Mouse (Mus musculus) spleen, adult 2 months (tissue): ENCODE measurements around the gene Tmem215. TPM values are rescaled to one million over a fixed set of nuclear protein-coding genes. Genes with fewer than 3 reads are reported as not detected.

Experiments used
- DNase-seq, 2 experiments: peaks; one replicate each; pipeline versions ENCODE4 v3.0.0 to v3.0.0-alpha.2; 2012 to 2021; ENCODE audit warnings: low spot score in 2 of 2, low read depth in 1 of 2
- H3K27ac ChIP-seq: fragments of 200-500 bp; 2 replicates; pipeline ENCODE4 v1.5.1; 2012; ENCODE audit warnings: low read length, inconsistent platforms; ENCODE audit not compliant: insufficient read depth
- H3K27me3 ChIP-seq: fragments of 200-500 bp; 2 replicates; pipeline ENCODE4 v1.6.1; 2012; ENCODE audit warnings: mild to moderate bottlenecking, moderate library complexity, low read length, inconsistent platforms; ENCODE audit not compliant: control insufficient read depth, insufficient read depth
- H3K36me3 ChIP-seq: fragments of 200-500 bp; 2 replicates; pipeline ENCODE4 v1.6.1; 2012; ENCODE audit warnings: mild to moderate bottlenecking, low read length, inconsistent platforms; ENCODE audit not compliant: control insufficient read depth, insufficient read depth
- H3K4me1 ChIP-seq: fragments of 200-500 bp; 2 replicates; pipeline ENCODE4 v1.6.1; 2011; ENCODE audit warnings: inconsistent platforms; ENCODE audit not compliant: control insufficient read depth, insufficient read depth, insufficient read length
- H3K4me3 ChIP-seq: fragments of 200-500 bp; 2 replicates; pipeline ENCODE4 v1.5.1; 2011; ENCODE audit warnings: mild to moderate bottlenecking, inconsistent platforms; ENCODE audit not compliant: insufficient read depth, insufficient read length; ENCODE audit errors: extremely low read depth
- CTCF ChIP-seq: fragments of 200-500 bp; IDR thresholded peaks from 2 replicates; pipeline ENCODE4 v1.5.1; 2011; ENCODE audit warnings: mild to moderate bottlenecking, inconsistent platforms; ENCODE audit not compliant: insufficient read depth, insufficient read length, insufficient replicate concordance; ENCODE audit errors: extremely low read depth
- POLR2A ChIP-seq: fragments of 200-500 bp; IDR thresholded peaks from 2 replicates; pipeline ENCODE4 v1.6.1; 2011; ENCODE audit warnings: low read depth, low read length, inconsistent platforms
- WGBS: fragments of 180-500 bp; shearing (Covaris S2); methylation state at CpG from one replicate; pipeline ENCODE4 v1.1.7; 2018; 5-methylcytosine and 5-hydroxymethylcytosine counted together
- polyA plus RNA-seq: library from polyadenylated mRNA; depleted of rRNA; stranded (reverse); fragments of >200 nt; gene quantifications from 2 replicates; pipeline ENCODE4 v1.2.3, GENCODE M21; 2012

Tmem215 gene
- polyA plus RNA-seq, 1 experiment = 4.0 TPM

GRCm38 (mm10) chr4:40477963-40478362 lies 6.0 kb downstream of the Tmem215 start:
- WGBS = 90% methylated on average over 5 of the region's 5 CpGs
- Histone ChIP-seq H3K36me3 (no peaks in the 10 kb centered on the region), H3K4me1 (no peaks in the 10 kb centered on the region)

GRCm38 (mm10) chr4:40486546-40486945 lies 14.6 kb downstream of the Tmem215 start:
- WGBS = 74% methylated on average over 6 of the region's 6 CpGs

More at GRCm38 (mm10) chr4:40477963-40478362, 6.0 kb downstream of the Tmem215 start:
- DNase-seq = no peak
- no peak overlapping the region for H3K27ac ChIP-seq
- TF ChIP-seq CTCF (no peak), POLR2A (no peak)
- H3K4me3 ChIP-seq = no peak overlapping the region
- no peaks in the 10 kb centered on the region for H3K27me3 ChIP-seq

GRCm38 (mm10) chr4:40491731-40492130 lies 19.8 kb downstream of the Tmem215 start:
- Histone ChIP-seq H3K27me3 (no peaks in the 10 kb centered on the region), H3K36me3 (no peaks in the 10 kb centered on the region), H3K4me3 (no peak overlapping the region), H3K27ac (no peak overlapping the region), H3K4me1 (no peaks in the 10 kb centered on the region)
- no peak for TF ChIP-seq CTCF
- TF ChIP-seq POLR2A = no peak
- DNase-seq = no peak
- WGBS = 89% methylated on average over 8 of the region's 8 CpGs

More at GRCm38 (mm10) chr4:40486546-40486945, 14.6 kb downstream of the Tmem215 start:
- no peak overlapping the region for H3K4me3 ChIP-seq
- H3K27me3 ChIP-seq = no peaks in the 10 kb centered on the region
- no peak overlapping the region for H3K27ac ChIP-seq
- DNase-seq = no peak
- no peaks in the 10 kb centered on the region for H3K36me3 ChIP-seq
- H3K4me1 ChIP-seq = no peaks in the 10 kb centered on the region
- no peak for TF ChIP-seq POLR2A
- no peak for TF ChIP-seq CTCF

- WGBS = 70% methylated on average over 6 of the region's 6 CpGs
- no peak overlapping the region for H3K27ac ChIP-seq
- TF ChIP-seq POLR2A (no peak), CTCF (no peak)
- no peaks in the 10 kb centered on the region for H3K4me1 ChIP-seq
- DNase-seq = no peak
- H3K36me3 ChIP-seq = no peaks in the 10 kb centered on the region
- H3K4me3 ChIP-seq = no peak overlapping the region
- H3K27me3 ChIP-seq = no peaks in the 10 kb centered on the region
Observed at GRCm38 (mm10) chr4:40496354-40496753, 24.4 kb downstream of the Tmem215 start.

- Histone ChIP-seq H3K36me3 (no peaks in the 10 kb centered on the region), H3K4me1 (no peaks in the 10 kb centered on the region), H3K27me3 (no peaks in the 10 kb centered on the region), H3K27ac (no peak overlapping the region), H3K4me3 (no peak overlapping the region)
- TF ChIP-seq CTCF (no peak), POLR2A (no peak)
- DNase-seq = no peak
- WGBS = 92% methylated on average over 5 of the region's 5 CpGs
Observed at GRCm38 (mm10) chr4:40496828-40497227, 24.8 kb downstream of the Tmem215 start.

GRCm38 (mm10) chr4:40499812-40500591 lies 28.0 kb downstream of the Tmem215 start:
- Histone ChIP-seq H3K36me3 (no peaks in the 10 kb centered on the region), H3K4me3 (no peak overlapping the region), H3K27ac (no peak overlapping the region), H3K27me3 (no peaks in the 10 kb centered on the region), H3K4me1 (no peaks in the 10 kb centered on the region)
- TF ChIP-seq CTCF (no peak), POLR2A (no peak)
- WGBS = 84% methylated on average over 11 of the region's 11 CpGs
- no peak for DNase-seq

- no peak overlapping the region for H3K4me3 ChIP-seq
- H3K27ac ChIP-seq = no peak overlapping the region
- H3K4me1 ChIP-seq = no peaks in the 10 kb centered on the region
- no peak for DNase-seq
- no peak for TF ChIP-seq POLR2A
- no peak for TF ChIP-seq CTCF
- 84% methylated on average over 3 of the region's 3 CpGs for WGBS
- no peaks in the 10 kb centered on the region for H3K27me3 ChIP-seq
- no peaks in the 10 kb centered on the region for H3K36me3 ChIP-seq
Observed at GRCm38 (mm10) chr4:40502459-40502858, 30.5 kb downstream of the Tmem215 start.
